Mouse (Mus musculus): Measurements from ENCODE around the gene Speer4d.
"Not testable (repeated sequence)": the region's sequence is repeated elsewhere in the genome, so short reads cannot be mapped to it uniquely, and the experiment has no call there.

The Speer4d gene

DNA sequence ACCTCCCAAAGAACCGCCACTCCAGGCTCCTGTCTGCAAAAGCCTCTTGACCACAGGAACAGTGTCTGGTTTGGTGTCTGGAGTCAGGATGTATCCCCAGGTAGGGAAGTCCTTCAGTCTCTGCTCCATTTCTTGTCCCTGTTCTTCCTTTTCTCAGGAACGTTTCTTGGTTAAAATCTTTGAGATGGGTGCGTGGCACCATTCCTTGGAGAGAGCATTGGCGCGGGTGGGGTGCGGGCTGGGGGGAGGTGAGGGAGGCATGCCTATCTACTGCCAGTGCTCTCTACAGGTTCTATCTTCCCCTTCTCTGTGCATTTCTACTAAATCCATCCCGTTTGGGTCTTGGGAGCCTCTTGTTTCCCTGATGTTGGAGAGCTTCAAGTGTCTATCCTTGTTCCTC lies 45.0 kb downstream of the Speer4d start:
- in situ Hi-C loops (cut with MboI, MseI), result loop anchor here (5.0 kb wide), 1 partner anchor 182 kb away; no protein-coding TSS in a partner anchor

DNA sequence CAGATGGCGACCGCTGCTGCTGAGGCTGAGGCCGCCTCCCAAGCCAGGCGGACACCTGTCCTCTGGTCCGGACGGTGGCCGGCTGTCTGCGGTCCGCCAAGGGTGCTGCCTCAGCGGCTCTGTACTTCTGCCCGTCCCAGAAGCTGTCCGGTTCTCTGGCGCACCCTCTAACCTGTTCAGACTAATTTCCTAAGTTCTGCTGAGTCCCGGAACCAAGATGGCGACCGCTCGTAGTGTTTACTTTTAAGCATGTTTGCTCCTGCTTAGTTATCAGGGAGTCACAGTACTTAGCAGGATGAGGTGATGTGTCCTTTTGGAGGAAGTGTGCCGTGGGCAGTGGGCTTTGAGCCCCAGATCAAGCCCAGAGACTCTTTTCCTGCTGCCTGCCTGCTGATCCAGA lies 51.9 kb downstream of the Speer4d start:
- in situ Hi-C loops (cut with MboI, MseI), result not testable (repeated sequence)
